Mouse (Mus musculus) megakaryocyte-erythroid progenitor cell, adult 5 weeks (primary cell): ENCODE data around the gene Nfkbid. TPM values are rescaled to one million over a fixed set of nuclear protein-coding genes. Genes with fewer than 3 reads are reported as not detected.

Source experiments
- polyA plus RNA-seq: library from polyadenylated mRNA; stranded (reverse); fragments of >175 nt; gene quantifications from 2 replicates; pipeline ENCODE4 v1.2.3, GENCODE M21; 2012

The Nfkbid gene
- polyA plus RNA-seq: 103 and 112 TPM in 2 replicates

DNA sequence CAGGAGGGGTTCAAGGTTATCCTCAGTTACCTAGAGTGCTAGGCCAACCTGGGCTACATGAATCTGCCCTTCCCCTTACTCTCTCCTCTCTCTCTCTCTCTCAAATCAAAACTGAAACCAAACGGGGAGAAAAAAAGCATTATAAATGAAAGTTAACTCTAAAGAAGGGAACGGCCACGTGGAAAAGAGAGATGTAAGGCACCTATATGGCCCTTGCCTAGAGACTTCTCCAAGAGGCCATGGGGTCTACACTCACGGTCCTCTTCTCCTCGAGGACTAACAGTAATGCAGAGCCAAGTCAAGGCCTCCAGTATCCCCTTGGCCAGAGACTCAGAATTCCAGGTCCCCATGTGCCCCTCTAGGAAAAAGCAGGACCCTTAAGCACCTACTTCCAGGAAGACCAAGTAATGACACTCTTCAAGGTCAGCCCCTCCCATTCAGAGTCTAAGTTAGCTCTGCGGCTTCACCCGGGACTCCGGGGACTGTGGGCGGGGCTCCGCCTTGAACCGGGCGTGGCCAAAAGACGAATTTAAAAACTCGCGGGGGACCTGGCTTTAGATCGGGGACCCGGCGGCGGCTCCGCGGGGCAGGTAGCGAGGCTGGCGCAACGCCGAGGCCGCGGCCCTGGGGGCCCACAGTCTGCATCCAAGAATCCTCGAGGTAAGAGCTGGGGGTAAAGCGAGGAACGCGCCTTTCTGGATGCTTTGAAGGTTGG lies at the start of gene Nfkbid:
Gene Nfkbid, plus strand, starts transcription at position 558 of the 715 bp plus-strand sequence.

DNA sequence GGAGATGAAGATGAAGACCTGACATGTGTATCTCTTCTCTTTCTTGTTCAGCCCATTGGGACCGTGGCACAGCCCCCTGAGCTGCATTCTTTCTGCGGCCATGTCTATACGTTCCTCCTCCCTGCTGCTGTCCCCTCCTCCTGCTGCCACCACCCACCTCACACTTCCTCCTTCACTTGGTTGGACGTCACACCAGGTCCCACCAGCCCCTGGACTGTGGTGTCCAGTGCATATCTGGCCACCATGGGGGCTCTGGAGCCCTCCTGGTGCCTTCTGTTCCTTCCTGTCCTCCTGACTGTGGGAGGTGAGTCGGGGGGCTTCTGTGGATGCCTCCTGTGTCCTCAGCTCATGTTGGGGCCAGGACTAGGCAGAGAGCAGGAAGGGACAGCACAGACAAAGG lies 7.9 kb upstream of the Nfkbid start, which contains the start of gene Tyrobp:
Gene Tyrobp, plus strand, starts transcription at position 165 of the 400 bp plus-strand sequence.

DNA sequence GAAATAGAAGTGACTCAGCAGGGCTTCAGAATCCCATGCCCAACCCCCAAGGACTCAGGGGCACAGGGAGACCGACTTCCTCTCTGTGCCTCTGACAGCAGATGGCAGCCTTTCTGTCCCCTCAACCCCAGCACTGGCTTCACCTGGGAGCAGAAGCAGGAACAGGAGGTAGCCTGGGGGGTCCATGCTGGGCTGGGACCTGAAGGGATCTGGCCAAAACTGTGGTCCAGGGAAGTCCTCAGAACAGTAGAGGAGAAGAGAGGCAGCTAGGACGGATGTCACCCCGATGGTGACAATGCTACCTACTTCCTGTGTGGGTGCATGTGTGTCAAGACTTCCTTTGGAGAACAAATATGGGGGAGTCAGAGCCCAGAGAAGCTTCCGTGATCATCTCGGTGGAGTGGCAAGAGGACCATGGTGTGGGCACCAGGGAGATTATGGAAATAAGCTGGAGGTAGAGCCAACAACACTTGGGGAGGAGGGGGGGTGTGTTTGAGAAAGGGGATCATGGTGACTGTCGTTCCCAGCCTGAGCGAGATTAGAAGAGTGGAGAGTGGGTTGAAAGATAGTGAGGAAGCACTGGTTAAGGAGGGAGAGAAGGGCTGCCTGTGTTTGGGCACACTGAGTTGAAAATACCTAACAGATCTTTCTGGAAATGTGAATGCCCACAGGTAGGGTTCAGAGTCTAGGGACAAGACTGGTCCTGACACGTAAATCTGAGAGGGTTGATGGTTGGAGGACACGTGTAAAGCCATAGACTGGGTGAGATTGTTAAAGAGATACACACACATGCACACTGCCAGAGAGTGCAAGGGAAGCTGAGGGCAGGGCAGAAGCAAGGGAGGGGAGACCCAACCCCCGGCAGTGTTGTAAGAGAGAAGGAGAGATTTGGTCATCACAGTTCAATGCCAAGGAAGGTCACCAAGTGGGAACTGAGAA lies 1.7 kb upstream of the Nfkbid start, which contains the start of gene Hcst:
Gene Hcst, minus strand, starts transcription at position 294 of the 939 bp plus-strand sequence.

DNA sequence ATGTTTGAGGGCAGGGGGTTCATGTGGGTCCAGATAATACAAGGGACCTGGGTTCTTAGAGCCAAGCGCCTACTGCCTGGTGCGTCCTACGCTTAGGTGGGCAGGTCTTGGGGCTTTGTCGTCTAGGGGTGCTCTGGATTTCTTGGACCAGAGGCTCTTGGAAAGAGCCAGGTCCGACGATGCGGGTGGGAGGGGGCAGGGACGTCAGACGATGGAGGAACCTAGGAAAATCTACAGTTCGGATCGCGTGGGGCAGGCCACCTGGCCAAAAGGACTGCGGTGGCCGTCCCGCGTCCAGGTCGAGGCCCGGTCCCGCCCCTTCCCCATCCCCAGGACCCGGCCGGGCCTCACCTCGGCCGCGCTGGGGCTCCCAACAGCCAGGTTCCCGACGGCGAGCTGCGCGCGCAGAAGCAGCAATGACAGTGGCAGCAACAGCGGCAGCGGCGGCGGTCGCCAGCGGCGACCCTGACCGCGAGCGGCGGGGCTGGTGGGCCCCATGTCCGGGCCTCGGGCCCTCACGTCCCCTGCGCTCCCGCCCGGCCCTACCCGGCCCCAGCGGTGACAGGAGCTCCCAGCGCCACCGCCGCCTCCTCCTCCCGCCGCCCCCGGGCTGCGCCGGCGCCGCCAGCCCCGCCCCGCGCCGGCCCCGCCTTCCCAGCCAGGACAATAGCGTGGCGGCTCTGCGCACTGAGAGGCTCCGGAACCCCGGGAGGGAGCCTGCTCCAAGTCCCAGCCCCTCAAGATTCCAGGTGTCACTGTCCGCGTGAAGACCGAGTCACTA lies 23.6 kb downstream of the Nfkbid start, which contains the start of gene Aplp1:
Gene Aplp1, minus strand, starts transcription at position 565 of the 781 bp plus-strand sequence.

DNA sequence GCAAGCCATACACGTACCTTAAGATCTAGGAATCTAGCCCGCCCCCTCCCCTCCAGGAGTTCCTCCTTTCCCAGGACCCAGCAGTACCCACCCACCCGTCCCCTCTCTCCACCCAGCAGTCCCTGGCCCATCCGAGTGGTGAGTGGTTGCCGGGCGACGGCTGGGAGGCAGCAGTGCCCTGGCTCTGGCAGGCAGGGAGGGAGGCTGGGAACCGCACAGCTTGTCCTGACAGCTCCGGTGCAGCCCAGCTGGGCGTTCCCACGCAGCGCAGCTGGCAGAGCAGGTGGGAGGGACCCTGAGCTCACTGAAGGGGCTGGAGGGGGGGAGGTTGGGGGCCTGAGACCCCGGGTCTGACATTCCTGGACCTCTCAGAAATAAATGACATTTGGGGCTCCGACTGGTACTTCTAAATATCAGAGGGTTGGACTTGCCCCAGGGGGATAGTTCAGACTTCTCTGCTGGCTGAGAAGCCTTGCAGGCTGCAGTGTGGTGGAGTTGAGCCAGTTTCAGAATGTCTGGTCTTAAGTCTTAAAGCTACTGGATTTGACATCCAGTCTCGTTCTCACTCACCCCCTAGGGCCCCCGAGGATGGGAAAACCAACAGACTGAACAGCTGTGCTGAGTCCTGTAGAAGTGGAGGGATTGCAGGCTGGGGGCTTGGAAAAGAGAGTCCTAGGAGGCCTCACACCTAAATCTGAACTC lies 36.2 kb downstream of the Nfkbid start, which contains the start of the genes Kirrel2 and Nphs1:
Gene Kirrel2, minus strand, starts transcription at position 62 of the 702 bp plus-strand sequence.
Gene Nphs1, plus strand, starts transcription at position 687 of the 702 bp plus-strand sequence.

Other genes starting within 250 kb of the Nfkbid start
- gene Cox7a1, start 237.6 kb upstream of the Nfkbid start, polyA plus RNA-seq: 1.2 and 1.7 TPM in 2 replicates
- 138 TPM in 2 replicates for gene Capns1, start 222.9 kb upstream of the Nfkbid start, polyA plus RNA-seq
- gene Polr2i, start 189.8 kb upstream of the Nfkbid start, polyA plus RNA-seq: 66.8 and 89.4 TPM in 2 replicates
- 42.3 and 54.7 TPM in 2 replicates for gene Tbcb, start 189.5 kb upstream of the Nfkbid start, polyA plus RNA-seq
- gene Ovol3, start 186.0 kb upstream of the Nfkbid start, polyA plus RNA-seq: 0.10 TPM in 2 replicates
- gene Thap8, start 141.6 kb upstream of the Nfkbid start, polyA plus RNA-seq: 0.30 and 0.38 TPM in 2 replicates
- 62.9 and 71.0 TPM in 2 replicates for gene Wdr62, start 141.3 kb upstream of the Nfkbid start, polyA plus RNA-seq
- gene Clip3, start 130.0 kb upstream of the Nfkbid start, polyA plus RNA-seq: 0.36 and 0.95 TPM in 2 replicates
- 63.3 and 74.5 TPM in 2 replicates for gene Alkbh6, start 113.0 kb upstream of the Nfkbid start, polyA plus RNA-seq
- 1.6 and 2.0 TPM in 2 replicates for gene Syne4, start 106.9 kb upstream of the Nfkbid start, polyA plus RNA-seq
- 0.48 and 0.54 TPM in 2 replicates for gene E130208F15Rik, start 100.0 kb upstream of the Nfkbid start, polyA plus RNA-seq
- 8.0 and 10.3 TPM in 2 replicates for gene Sdhaf1, start 97.8 kb upstream of the Nfkbid start, polyA plus RNA-seq
- 0.11 TPM in 1 of 2 replicates, not detected in the other for gene Lrfn3, start 59.0 kb upstream of the Nfkbid start, polyA plus RNA-seq
- 186 and 336 TPM in 2 replicates for gene Tyrobp, start 8.0 kb upstream of the Nfkbid start, polyA plus RNA-seq
- 6.4 and 7.2 TPM in 2 replicates for gene Hcst, start 1.9 kb upstream of the Nfkbid start, polyA plus RNA-seq
- gene Aplp1, start 23.8 kb downstream of the Nfkbid start, polyA plus RNA-seq: 0.08 and 0.15 TPM in 2 replicates
- 0.05 and 0.13 TPM in 2 replicates for gene Kirrel2, start 36.0 kb downstream of the Nfkbid start, polyA plus RNA-seq
- not detected in 2 replicates for gene Nphs1, start 36.6 kb downstream of the Nfkbid start, polyA plus RNA-seq
- gene Prodh2, start 71.9 kb downstream of the Nfkbid start, polyA plus RNA-seq: not detected in 2 replicates
- 74.2 and 104 TPM in 2 replicates for gene Arhgap33, start 113.3 kb downstream of the Nfkbid start, polyA plus RNA-seq
- gene Hspb6, start 130.4 kb downstream of the Nfkbid start, polyA plus RNA-seq: 6.5 and 7.0 TPM in 2 replicates
- gene Proser3, start 130.6 kb downstream of the Nfkbid start, polyA plus RNA-seq: 20.5 and 24.2 TPM in 2 replicates
- gene Lin37, start 138.1 kb downstream of the Nfkbid start, polyA plus RNA-seq: 64.1 and 77.3 TPM in 2 replicates
- gene U2af1l4, start 141.6 kb downstream of the Nfkbid start, polyA plus RNA-seq: 86.2 and 92.8 TPM in 2 replicates
- 3.0 and 6.0 TPM in 2 replicates for gene Gm49396, start 141.6 kb downstream of the Nfkbid start, polyA plus RNA-seq
- 48.5 and 51.9 TPM in 2 replicates for gene Psenen, start 141.9 kb downstream of the Nfkbid start, polyA plus RNA-seq
- gene Igflr1, start 143.7 kb downstream of the Nfkbid start, polyA plus RNA-seq: 8.8 and 9.3 TPM in 2 replicates
- gene Kmt2b, start 167.0 kb downstream of the Nfkbid start, polyA plus RNA-seq: 80.2 and 109 TPM in 2 replicates
- 0.64 TPM in 1 of 2 replicates, not detected in the other for gene Zbtb32, start 177.2 kb downstream of the Nfkbid start, polyA plus RNA-seq
- 0.46 and 0.82 TPM in 2 replicates for gene Upk1a, start 191.1 kb downstream of the Nfkbid start, polyA plus RNA-seq
- gene Cox6b1, start 204.4 kb downstream of the Nfkbid start, polyA plus RNA-seq: 70.6 and 81.6 TPM in 2 replicates
- gene Etv2, start 214.1 kb downstream of the Nfkbid start, polyA plus RNA-seq: 0.23 and 0.25 TPM in 2 replicates
- 287 and 309 TPM in 2 replicates for gene Rbm42, start 228.6 kb downstream of the Nfkbid start, polyA plus RNA-seq
- 39.5 and 49.7 TPM in 2 replicates for gene Haus5, start 243.3 kb downstream of the Nfkbid start, polyA plus RNA-seq
- not detected in 2 replicates for gene Pmis2, start 249.9 kb downstream of the Nfkbid start, polyA plus RNA-seq